Mouse (Mus musculus): ENCODE data around the gene Dmac1.

GRCm38 (mm10) chr4:75315007-75315406, 36.9 kb upstream of the Dmac1 start:
- TF ChIP-seq ETS1 (conservative IDR thresholded peaks at IDR 0.05; ENCODE audit: low read depth, low read length), result no peak
- TF ChIP-seq EP300 (IDR thresholded peaks at IDR 0.05; ENCODE audit: low read length), result no peak
